ENCODE assay signal across 8 mouse cellular contexts in the genomic region with DNA sequence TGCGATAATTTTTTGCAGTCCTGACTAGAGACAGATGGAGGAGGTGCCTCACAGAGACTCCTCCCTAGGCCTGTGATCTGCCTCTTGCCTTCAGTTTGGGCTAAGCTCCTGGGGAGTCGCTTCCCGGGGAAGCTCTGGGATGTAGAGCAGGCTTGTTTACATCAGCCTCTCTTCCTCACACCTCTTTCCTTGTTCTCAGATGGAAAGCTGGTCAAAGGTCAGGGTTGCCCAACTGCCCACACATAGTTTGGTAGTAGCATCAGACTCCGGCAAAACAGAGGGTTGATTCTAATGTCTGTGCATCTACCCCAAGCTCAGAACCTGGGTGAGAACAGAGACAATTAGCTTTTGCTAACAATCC.
DNase-seq lines count a peak whose midpoint lies in the region; ATAC-seq and TF ChIP-seq lines count a peak whose summit lies in the region.

No protein-coding gene starts in this region.

- TF ChIP-seq POLR2A in limb, embryonic 14.5 days (IDR thresholded peaks at IDR 0.05; ENCODE audit: borderline replicate concordance, extremely low read depth, insufficient read depth, insufficient read length): no peak

- WGBS in forebrain, embryonic 10.5 days: 12% methylated on average over 4 of the region's 4 CpGs
- WGBS in hindbrain, embryonic 12.5 days: 8% methylated on average over 4 of the region's 4 CpGs
- 12% methylated on average over 4 of the region's 4 CpGs for WGBS in limb, embryonic 14.5 days

- no peak overlapping the region for H3K4me2 ChIP-seq in hindbrain, embryonic 12.5 days (replicated peaks)
- no peak overlapping the region for H3K4me2 ChIP-seq in limb, embryonic 14.5 days (replicated peaks; ENCODE audit: low read depth, low read length, severe bottlenecking)

- ATAC-seq in hindbrain, embryonic 12.5 days (ENCODE audit: low FRiP score): peak; percentile 17; the same call in 1 of the 2 replicates
- ATAC-seq in limb, embryonic 14.5 days (ENCODE audit: low FRiP score, low read depth): peak; percentile 42; the same call in 1 of the 2 replicates
- ATAC-seq in megakaryocyte progenitor cell, adult 5-6 weeks (replicated peaks; ENCODE audit: poor library complexity): no peak
- ATAC-seq in erythroid progenitor cell, adult 5-6 weeks (replicated peaks; ENCODE audit: low FRiP score, poor library complexity, severe bottlenecking): no peak

- no peak overlapping the region for H3K9ac ChIP-seq in hindbrain, embryonic 12.5 days
- H3K9ac ChIP-seq in limb, embryonic 14.5 days (ENCODE audit: low read depth, low read length, severe bottlenecking): no peak overlapping the region

- H3K27ac ChIP-seq in forebrain, embryonic 10.5 days: peak overlapping the region; percentile 74
- H3K27ac ChIP-seq in hindbrain, embryonic 12.5 days: peak overlapping the region; percentile 48
- H3K27ac ChIP-seq in limb, embryonic 14.5 days (replicated peaks; ENCODE audit: low read depth, low read length): peak overlapping the region; percentile 45

- H3K27me3 ChIP-seq in forebrain, embryonic 10.5 days (ENCODE audit: poor library complexity, severe bottlenecking): no peaks in the 10 kb centered on the region
- no peaks in the 10 kb centered on the region for H3K27me3 ChIP-seq in hindbrain, embryonic 12.5 days
- H3K27me3 ChIP-seq in limb, embryonic 14.5 days (ENCODE audit: control insufficient read depth, insufficient read depth, low read length): no peaks in the 10 kb centered on the region

- H3K4me1 ChIP-seq in forebrain, embryonic 10.5 days: peaks cover 27% of the 10 kb centered on the region
- H3K4me1 ChIP-seq in hindbrain, embryonic 12.5 days: peaks cover 23% of the 10 kb centered on the region
- H3K4me1 ChIP-seq in limb, embryonic 14.5 days (ENCODE audit: control insufficient read depth, insufficient read depth, low read length): peaks cover 28% of the 10 kb centered on the region

- no peaks in the 10 kb centered on the region for H3K36me3 ChIP-seq in forebrain, embryonic 10.5 days (replicated peaks)
- H3K36me3 ChIP-seq in hindbrain, embryonic 12.5 days: no peaks in the 10 kb centered on the region
- H3K36me3 ChIP-seq in limb, embryonic 14.5 days (ENCODE audit: control insufficient read depth, insufficient read depth, low read length): no peaks in the 10 kb centered on the region

- peak; percentile 96 for DNase-seq in heart, adult 11 months
- no peak for DNase-seq in heart, adult 8-10 months (ENCODE audit: low spot score)
- DNase-seq in forebrain, embryonic 10.5 days (ENCODE audit: extremely low spot score, low spot score): no peak
- peak; percentile 40 for DNase-seq in limb, embryonic 14.5 days (ENCODE audit: low spot score)
- DNase-seq in skeletal muscle tissue, adult 2 months (ENCODE audit: low read depth, low spot score): peak; percentile 25

- H3K4me3 ChIP-seq in forebrain, embryonic 10.5 days: no peak overlapping the region
- H3K4me3 ChIP-seq in hindbrain, embryonic 12.5 days: no peak overlapping the region
- no peak overlapping the region for H3K4me3 ChIP-seq in limb, embryonic 14.5 days (replicated peaks; ENCODE audit: low read length)

- H3K9me3 ChIP-seq in forebrain, embryonic 10.5 days: no peaks in the 10 kb centered on the region
- no peaks in the 10 kb centered on the region for H3K9me3 ChIP-seq in hindbrain, embryonic 12.5 days (replicated peaks)
- no peaks in the 10 kb centered on the region for H3K9me3 ChIP-seq in limb, embryonic 14.5 days (ENCODE audit: control insufficient read depth, low read length)

Comparison
In these comparisons a context has a peak if more than half of its experiments do, and no peak if none do; other contexts are left out.
1. DNase-seq: peak in heart, adult 11 months (single experiment), limb, embryonic 14.5 days (single experiment) and skeletal muscle tissue, adult 2 months (single experiment); none in heart, adult 8-10 months (single experiment) and forebrain, embryonic 10.5 days (single experiment).
2. ATAC-seq: peak in hindbrain, embryonic 12.5 days (single experiment) and limb, embryonic 14.5 days (single experiment); none in megakaryocyte progenitor cell, adult 5-6 weeks (single experiment) and erythroid progenitor cell, adult 5-6 weeks (single experiment).
3. Peak in every context shown above with its lines, with median percentiles within 50 percentile points of each other: H3K27ac ChIP-seq.